ENCODE assay signal across 10 mouse cellular contexts in the genomic region with DNA sequence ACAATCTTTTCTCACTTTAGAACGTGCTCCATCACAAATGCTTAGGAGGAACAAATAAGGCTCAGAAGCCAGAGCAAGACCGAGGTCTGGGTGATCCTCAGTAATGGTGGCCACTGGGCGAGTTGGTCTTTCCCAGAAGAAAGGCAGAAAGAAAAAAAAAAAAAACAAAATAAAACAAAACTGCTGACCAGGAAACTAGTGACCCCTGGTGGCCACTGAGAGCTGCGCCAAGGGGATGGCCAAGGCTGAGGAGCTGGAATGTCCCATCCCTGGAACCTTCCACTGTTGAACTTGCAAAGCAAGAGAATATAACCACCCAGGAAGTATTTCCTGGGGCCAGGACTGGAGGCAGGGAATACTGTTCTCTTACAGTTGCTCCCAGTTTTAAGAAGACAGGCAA. TPM values are rescaled to one million over a fixed set of nuclear protein-coding genes. Genes with fewer than 3 reads are reported as not detected.
DNase-seq lines count a peak whose midpoint lies in the region; ATAC-seq and TF ChIP-seq lines count a peak whose summit lies in the region.
"Had no signal": no experiment of that assay in that cellular context is flagged by ENCODE, and none has a peak within 500 bp of the region (broad histone marks: within the 10 kb centered on the region; RNA-seq: fewer than 3 reads in every experiment).

No protein-coding gene starts in this region.

- WGBS in intestine, postnatal 0 days = 35% methylated on average over 4 of the region's 4 CpGs
- 36% methylated on average over 4 of the region's 4 CpGs for WGBS in intestine, embryonic 15.5 days

- H3K9me3 ChIP-seq in intestine, postnatal 0 days (ENCODE audit: control insufficient read depth) = no peaks in the 10 kb centered on the region
- no peaks in the 10 kb centered on the region for H3K9me3 ChIP-seq in intestine, embryonic 15.5 days
- H3K9me3 ChIP-seq in E14TG2a.4 (ENCODE audit: low read length) = no peaks in the 10 kb centered on the region
- H3K9me3 ChIP-seq: embryonic facial prominence, embryonic 13.5 days; limb, embryonic 12.5 days had no signal

- H3K4me1 ChIP-seq in intestine, postnatal 0 days (replicated peaks; ENCODE audit: control insufficient read depth, insufficient read depth, low read length) = no peaks in the 10 kb centered on the region
- no peaks in the 10 kb centered on the region for H3K4me1 ChIP-seq in intestine, embryonic 15.5 days (replicated peaks)
- no peaks in the 10 kb centered on the region; the same call in 1 of the 2 replicates for H3K4me1 ChIP-seq in E14TG2a.4 (replicated peaks; ENCODE audit: low read depth, low read length)
- H3K4me1 ChIP-seq: embryonic facial prominence, embryonic 13.5 days; limb, embryonic 12.5 days had no signal

- no peak for ATAC-seq in intestine, postnatal 0 days
- ATAC-seq in intestine, embryonic 15.5 days = no peak
- peak; percentile 66 for ATAC-seq in megakaryocyte progenitor cell, adult 5-6 weeks (replicated peaks; ENCODE audit: poor library complexity)

- H3K27me3 ChIP-seq in intestine, postnatal 0 days (replicated peaks; ENCODE audit: control insufficient read depth, insufficient read depth, low read length) = no peaks in the 10 kb centered on the region
- H3K27me3 ChIP-seq in intestine, embryonic 15.5 days (replicated peaks) = no peaks in the 10 kb centered on the region
- H3K27me3 ChIP-seq in E14TG2a.4 (ENCODE audit: insufficient read depth, low read length) = no peaks in the 10 kb centered on the region
- H3K27me3 ChIP-seq: embryonic facial prominence, embryonic 13.5 days; limb, embryonic 12.5 days had no signal

- no peak overlapping the region for H3K4me3 ChIP-seq in intestine, postnatal 0 days (ENCODE audit: low read depth, low read length)
- no peak overlapping the region for H3K4me3 ChIP-seq in intestine, embryonic 15.5 days (replicated peaks)
- no peak overlapping the region for H3K4me3 ChIP-seq in E14TG2a.4 (replicated peaks; ENCODE audit: low read length)
- H3K4me3 ChIP-seq: embryonic facial prominence, embryonic 13.5 days; limb, embryonic 12.5 days had no signal

- no peak overlapping the region for H3K9ac ChIP-seq in intestine, postnatal 0 days (ENCODE audit: low read depth, low read length)
- H3K9ac ChIP-seq in intestine, embryonic 15.5 days = no peak overlapping the region
- H3K9ac ChIP-seq: embryonic facial prominence, embryonic 13.5 days; limb, embryonic 12.5 days had no signal

- H3K36me3 ChIP-seq in intestine, postnatal 0 days (ENCODE audit: control insufficient read depth, insufficient read depth) = peaks cover 32% of the 10 kb centered on the region
- H3K36me3 ChIP-seq in intestine, embryonic 15.5 days = peaks cover 5% of the 10 kb centered on the region
- peaks cover 50% of the 10 kb centered on the region for H3K36me3 ChIP-seq in E14TG2a.4 (ENCODE audit: insufficient read depth, low read length)

- no peak overlapping the region for H3K27ac ChIP-seq in intestine, postnatal 0 days (ENCODE audit: low read depth, low read length)
- H3K27ac ChIP-seq in intestine, embryonic 15.5 days = no peak overlapping the region
- H3K27ac ChIP-seq: embryonic facial prominence, embryonic 13.5 days; limb, embryonic 12.5 days had no signal

- TF ChIP-seq CTCF in intestine, postnatal 0 days (IDR thresholded peaks at IDR 0.05; ENCODE audit: low read depth) = peak; percentile 82
- TF ChIP-seq CTCF in E14TG2a.4 (conservative IDR thresholded peaks at IDR 0.05; ENCODE audit: low read length) = peak; percentile 82

- peak; percentile 76 for DNase-seq in 3T3-L1 (ENCODE audit: low read depth, low spot score)
- peak; percentile 51 to 75 for DNase-seq in cerebellum, postnatal 25 days
- DNase-seq in heart, postnatal 4 days = peak; percentile 78
- DNase-seq in layer of hippocampus, adult 9-11 months = no peak

- H3K4me2 ChIP-seq in intestine, postnatal 0 days (replicated peaks; ENCODE audit: low read depth) = no peak overlapping the region
- H3K4me2 ChIP-seq in intestine, embryonic 15.5 days (replicated peaks) = no peak overlapping the region
- H3K4me2 ChIP-seq: embryonic facial prominence, embryonic 13.5 days; limb, embryonic 12.5 days had no signal

RNA-seq across cellular contexts. Expression of gene Atg16l2, which starts 13.6 kb away (rescaled TPM):
- 5.2 and 6.2 TPM in 2 replicates for polyA plus RNA-seq in intestine, postnatal 0 days (2015; fragmentation: Nextera tagmentation; extraction: Ambion mirVana)
- polyA plus RNA-seq in intestine, embryonic 15.5 days (2015; fragmentation: Nextera tagmentation; extraction: Ambion mirVana) = 14.3 and 16.1 TPM in 2 replicates
- total RNA-seq in heart, postnatal 4 days (2021) = 10 to 100 TPM; 13.0 to 16.0 TPM
- total RNA-seq in megakaryocyte progenitor cell, adult 5-6 weeks (2015) = 9.8 and 14.7 TPM in 2 replicates
- total RNA-seq in megakaryocyte progenitor cell, adult 5-6 weeks (2017) = 6.7 and 7.1 TPM in 2 replicates

RNA-seq across cellular contexts. Expression of gene Stard10, which starts 28.4 kb away (rescaled TPM):
- 63.7 and 71.7 TPM in 2 replicates for polyA plus RNA-seq in intestine, postnatal 0 days (2015; fragmentation: Nextera tagmentation; extraction: Ambion mirVana)
- 111 and 125 TPM in 2 replicates for polyA plus RNA-seq in intestine, embryonic 15.5 days (2015; fragmentation: Nextera tagmentation; extraction: Ambion mirVana)
- total RNA-seq in heart, postnatal 4 days (2021) = 10 to 100 TPM; 45.6 to 53.6 TPM
- total RNA-seq in megakaryocyte progenitor cell, adult 5-6 weeks (2015) = 50.4 and 59.3 TPM in 2 replicates
- total RNA-seq in megakaryocyte progenitor cell, adult 5-6 weeks (2017) = 23.1 and 31.2 TPM in 2 replicates

RNA-seq across cellular contexts. Expression of gene Arap1, which starts 59.4 kb away (rescaled TPM):
- polyA plus RNA-seq in intestine, postnatal 0 days (2015; fragmentation: Nextera tagmentation; extraction: Ambion mirVana) = 31.2 and 35.3 TPM in 2 replicates
- 56.3 and 58.4 TPM in 2 replicates for polyA plus RNA-seq in intestine, embryonic 15.5 days (2015; fragmentation: Nextera tagmentation; extraction: Ambion mirVana)
- total RNA-seq in heart, postnatal 4 days (2021) = 10 to 100 TPM; 44.5 to 44.8 TPM
- total RNA-seq in megakaryocyte progenitor cell, adult 5-6 weeks (2015) = 34.3 and 41.2 TPM in 2 replicates
- total RNA-seq in megakaryocyte progenitor cell, adult 5-6 weeks (2017) = 63.1 and 89.4 TPM in 2 replicates
